In the genomic region with DNA sequence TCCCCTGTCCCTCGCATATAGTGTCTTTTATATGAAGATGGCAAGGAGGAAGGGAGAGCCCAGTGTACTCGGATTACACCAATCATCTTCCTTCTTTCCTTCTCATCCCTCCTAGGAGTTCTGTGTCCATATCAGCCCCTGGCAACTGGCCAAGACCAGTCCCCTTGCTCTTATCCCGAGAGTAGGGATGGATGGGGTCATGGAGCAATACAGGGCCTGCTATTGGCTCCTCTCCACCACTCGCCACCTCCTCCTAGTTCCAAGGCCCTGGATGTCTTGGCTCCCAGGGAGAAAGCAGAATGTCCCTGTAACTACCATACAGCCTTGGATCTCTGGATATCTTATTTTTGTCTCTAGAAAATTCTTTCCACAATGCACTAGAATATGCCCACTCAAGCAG, we compare ENCODE assay signal across 22 mouse cellular contexts.
DNase-seq lines count a peak whose midpoint lies in the region; ATAC-seq lines count a peak whose summit lies in the region.
"Had no signal": no experiment of that assay in that cellular context is flagged by ENCODE, and none has a peak within 500 bp of the region (broad histone marks: within the 10 kb centered on the region; RNA-seq: fewer than 3 reads in every experiment).

No protein-coding gene starts in this region.

- H3K4me1 ChIP-seq in heart, embryonic 12.5 days (replicated peaks) = peaks cover 40% of the 10 kb centered on the region
- H3K4me1 ChIP-seq in lung, embryonic 15.5 days = no peaks in the 10 kb centered on the region
- H3K4me1 ChIP-seq: hindbrain, embryonic 12.5 days; hindbrain, embryonic 15.5 days had no signal

- ATAC-seq in heart, embryonic 12.5 days (ENCODE audit: insufficient number of reproducible peaks, low FRiP score) = peak; percentile 60; the same call in 1 of the 2 replicates
- ATAC-seq in lung, embryonic 15.5 days (ENCODE audit: borderline replicate concordance, extremely low read depth, low FRiP score, low TSS enrichment) = peak; percentile 40; the same call in 1 of the 2 replicates
- ATAC-seq: CD4-positive, CD25-positive, alpha-beta regulatory T cell, adult 4 months; forebrain, embryonic 14.5 days; forebrain, postnatal 0 days had no signal

- no peak overlapping the region for H3K9ac ChIP-seq in heart, embryonic 12.5 days
- H3K9ac ChIP-seq in lung, embryonic 15.5 days = no peak overlapping the region
- H3K9ac ChIP-seq: embryonic facial prominence, embryonic 12.5 days; embryonic facial prominence, embryonic 15.5 days; forebrain, postnatal 0 days; heart, embryonic 13.5 days; hindbrain, embryonic 12.5 days; hindbrain, embryonic 15.5 days had no signal

- no peak for DNase-seq in heart, adult 9 months (ENCODE audit: low spot score in 2 of 2)
- no peak for DNase-seq in lung, adult 18-20 months
- peak; percentile 63 for DNase-seq in ovary, postnatal 36 days (ENCODE audit: low spot score)
- DNase-seq in ovary, postnatal 10 days (ENCODE audit: low spot score) = no peak
- DNase-seq: adrenal gland, adult 2 months; adrenal gland, postnatal 14 days; cerebellum, adult 11 months; cerebellum, adult 2 months; cerebellum, adult 9-11 months; cerebellum, postnatal 25 days; forebrain, postnatal 0 days; gastrocnemius, postnatal 36 days; heart, postnatal 14 days had no signal

- H3K9me3 ChIP-seq in heart, embryonic 12.5 days (replicated peaks) = no peaks in the 10 kb centered on the region
- H3K9me3 ChIP-seq in lung, embryonic 15.5 days = no peaks in the 10 kb centered on the region
- H3K9me3 ChIP-seq: embryonic facial prominence, embryonic 12.5 days; embryonic facial prominence, embryonic 15.5 days; heart, embryonic 13.5 days; hindbrain, embryonic 12.5 days; hindbrain, embryonic 15.5 days had no signal

- H3K27me3 ChIP-seq in heart, embryonic 12.5 days (replicated peaks) = peaks cover 21% of the 10 kb centered on the region; the same call in 1 of the 2 replicates
- no peaks in the 10 kb centered on the region for H3K27me3 ChIP-seq in lung, embryonic 15.5 days
- H3K27me3 ChIP-seq: embryonic facial prominence, embryonic 12.5 days; embryonic facial prominence, embryonic 15.5 days; hindbrain, embryonic 12.5 days; hindbrain, embryonic 15.5 days had no signal

- whole genome bisulfite sequencing in heart, embryonic 12.5 days = 26% methylated on average over 4 of the region's 4 CpGs
- WGBS in lung, embryonic 15.5 days = 38% methylated on average over 4 of the region's 4 CpGs

- peaks cover 34% of the 10 kb centered on the region for H3K36me3 ChIP-seq in heart, embryonic 12.5 days
- H3K36me3 ChIP-seq in lung, embryonic 15.5 days = peaks cover 30% of the 10 kb centered on the region
- H3K36me3 ChIP-seq: hindbrain, embryonic 15.5 days had no signal

- no peak overlapping the region for H3K27ac ChIP-seq in heart, embryonic 12.5 days (ENCODE audit: poor library complexity, severe bottlenecking)
- no peak overlapping the region for H3K27ac ChIP-seq in lung, embryonic 15.5 days
- H3K27ac ChIP-seq: embryonic facial prominence, embryonic 12.5 days; embryonic facial prominence, embryonic 15.5 days; heart, embryonic 13.5 days; hindbrain, embryonic 12.5 days; hindbrain, embryonic 15.5 days had no signal

- no peak overlapping the region for H3K4me2 ChIP-seq in heart, embryonic 12.5 days
- no peak overlapping the region for H3K4me2 ChIP-seq in lung, embryonic 15.5 days
- H3K4me2 ChIP-seq: embryonic facial prominence, embryonic 12.5 days; embryonic facial prominence, embryonic 15.5 days; heart, embryonic 13.5 days; hindbrain, embryonic 12.5 days; hindbrain, embryonic 15.5 days had no signal

- H3K4me3 ChIP-seq in heart, embryonic 12.5 days = no peak overlapping the region
- no peak overlapping the region for H3K4me3 ChIP-seq in lung, embryonic 15.5 days
- H3K4me3 ChIP-seq: embryonic facial prominence, embryonic 12.5 days; embryonic facial prominence, embryonic 15.5 days; heart, embryonic 13.5 days; hindbrain, embryonic 12.5 days; hindbrain, embryonic 15.5 days had no signal
